ENCODE assay signal across 8 mouse cellular contexts in the genomic region with DNA sequence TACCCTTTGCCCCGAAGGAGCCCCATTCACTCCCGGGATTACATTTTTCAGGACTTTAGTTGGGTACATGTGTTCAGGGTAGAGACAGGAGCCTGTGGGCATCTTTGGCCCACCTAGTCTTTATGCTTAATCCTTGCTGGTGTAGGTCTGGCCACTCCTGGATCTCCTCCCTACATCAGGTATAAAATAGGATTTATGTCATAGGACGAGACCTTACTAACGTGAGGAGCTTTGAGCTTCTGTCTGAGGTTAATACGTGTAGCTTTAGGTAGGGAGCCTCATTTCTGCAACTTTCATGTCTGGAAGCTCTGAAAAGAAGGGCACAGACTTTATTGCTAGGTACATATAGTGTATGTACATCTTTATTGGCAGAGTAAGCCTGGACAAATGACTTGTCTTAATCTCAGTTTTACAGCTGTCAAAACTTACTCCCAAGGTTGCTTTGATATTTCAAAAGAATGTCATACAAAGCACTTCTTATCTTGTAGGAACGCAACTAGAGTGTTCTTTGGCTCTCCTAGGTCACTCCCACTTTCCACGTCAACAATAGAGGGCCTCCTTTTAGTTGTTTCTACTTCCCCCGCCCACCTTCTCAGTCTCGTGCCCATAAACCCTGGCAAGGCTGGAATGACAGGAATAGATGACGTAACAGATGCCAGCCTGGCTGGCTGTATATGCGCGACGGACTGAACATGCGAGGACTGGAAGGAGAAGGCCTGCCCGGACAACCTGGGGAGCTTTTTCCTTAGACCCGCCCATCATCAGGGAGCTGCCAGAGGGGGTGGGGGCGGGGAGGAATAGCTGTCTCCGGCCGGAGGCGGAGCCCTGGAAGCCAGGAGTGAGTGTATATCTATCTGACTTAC. TPM values are rescaled to one million over a fixed set of nuclear protein-coding genes. Genes with fewer than 3 reads are reported as not detected.
DNase-seq lines count a peak whose midpoint lies in the region; ATAC-seq lines count a peak whose summit lies in the region.

No protein-coding gene starts in this region.

- 5% methylated on average over 16 of the region's 20 CpGs for WGBS in embryonic facial prominence, embryonic 14.5 days
- 5% methylated on average over 20 of the region's 20 CpGs for WGBS in heart, embryonic 10.5 days
- WGBS in limb, embryonic 13.5 days = 4% methylated on average over 20 of the region's 20 CpGs
- 5% methylated on average over 20 of the region's 20 CpGs for WGBS in midbrain, embryonic 14.5 days

- peaks cover 28% of the 10 kb centered on the region for H3K4me1 ChIP-seq in embryonic facial prominence, embryonic 14.5 days (ENCODE audit: control insufficient read depth, insufficient read depth, low read length)
- H3K4me1 ChIP-seq in heart, embryonic 10.5 days = peaks cover 76% of the 10 kb centered on the region
- H3K4me1 ChIP-seq in limb, embryonic 13.5 days = peaks cover 33% of the 10 kb centered on the region
- peaks cover 27% of the 10 kb centered on the region for H3K4me1 ChIP-seq in midbrain, embryonic 14.5 days (ENCODE audit: control insufficient read depth, insufficient read depth, low read length)

- H3K27ac ChIP-seq in embryonic facial prominence, embryonic 14.5 days (replicated peaks; ENCODE audit: low read depth, low read length) = peak overlapping the region; percentile 85
- peak overlapping the region; percentile 95 for H3K27ac ChIP-seq in heart, embryonic 10.5 days
- peak overlapping the region; percentile 73 for H3K27ac ChIP-seq in limb, embryonic 13.5 days
- peak overlapping the region; percentile 88 for H3K27ac ChIP-seq in midbrain, embryonic 14.5 days (replicated peaks; ENCODE audit: low read depth, low read length)

- no peaks in the 10 kb centered on the region; the same call in 1 of the 2 replicates for H3K27me3 ChIP-seq in embryonic facial prominence, embryonic 14.5 days (replicated peaks; ENCODE audit: control insufficient read depth, insufficient read depth, low read length)
- H3K27me3 ChIP-seq in heart, embryonic 10.5 days (ENCODE audit: insufficient read depth, poor library complexity, severe bottlenecking) = peaks cover 3% of the 10 kb centered on the region; the same call in 1 of the 2 replicates
- peaks cover 16% of the 10 kb centered on the region for H3K27me3 ChIP-seq in limb, embryonic 13.5 days
- no peaks in the 10 kb centered on the region for H3K27me3 ChIP-seq in midbrain, embryonic 14.5 days (ENCODE audit: control insufficient read depth, insufficient read depth, low read length)

- H3K9ac ChIP-seq in embryonic facial prominence, embryonic 14.5 days (ENCODE audit: low read depth, low read length) = peak overlapping the region; percentile 88
- peak overlapping the region; percentile 91 for H3K9ac ChIP-seq in limb, embryonic 13.5 days
- peak overlapping the region; percentile 47 for H3K9ac ChIP-seq in midbrain, embryonic 14.5 days (replicated peaks; ENCODE audit: low read length)

- peak overlapping the region; percentile 91 for H3K4me2 ChIP-seq in embryonic facial prominence, embryonic 14.5 days (ENCODE audit: low read depth, low read length)
- H3K4me2 ChIP-seq in limb, embryonic 13.5 days (replicated peaks) = peak overlapping the region; percentile 91
- peak overlapping the region; percentile 85 for H3K4me2 ChIP-seq in midbrain, embryonic 14.5 days (ENCODE audit: low read length)

- peak overlapping the region; percentile 94 for H3K4me3 ChIP-seq in embryonic facial prominence, embryonic 14.5 days (ENCODE audit: low read depth, low read length)
- peak overlapping the region; percentile 97 for H3K4me3 ChIP-seq in heart, embryonic 10.5 days
- H3K4me3 ChIP-seq in limb, embryonic 13.5 days = peak overlapping the region; percentile 88
- H3K4me3 ChIP-seq in midbrain, embryonic 14.5 days (replicated peaks; ENCODE audit: low read depth, low read length) = peak overlapping the region; percentile 92

- H3K36me3 ChIP-seq in embryonic facial prominence, embryonic 14.5 days (ENCODE audit: control insufficient read depth, insufficient read depth, low read length) = peaks cover 5% of the 10 kb centered on the region
- peaks cover 13% of the 10 kb centered on the region for H3K36me3 ChIP-seq in heart, embryonic 10.5 days
- peaks cover 14% of the 10 kb centered on the region for H3K36me3 ChIP-seq in limb, embryonic 13.5 days
- H3K36me3 ChIP-seq in midbrain, embryonic 14.5 days (ENCODE audit: control insufficient read depth, insufficient read depth, low read length) = peaks cover 8% of the 10 kb centered on the region

- peak; percentile 45 for ATAC-seq in embryonic facial prominence, embryonic 14.5 days (ENCODE audit: low read depth)
- peak; percentile 52 for ATAC-seq in limb, embryonic 13.5 days (ENCODE audit: low FRiP score, low read depth)
- 0 out of 2 replicates have a peak, but pooled peaks have one; percentile 10 for ATAC-seq in midbrain, embryonic 14.5 days (ENCODE audit: low FRiP score, low TSS enrichment)

- peak; percentile 93 for DNase-seq in 416B (ENCODE audit: low read depth)
- peak; percentile 78 for DNase-seq in adrenal gland, postnatal 25 days
- DNase-seq in embryonic facial prominence, embryonic 14.5 days (ENCODE audit: low spot score) = peak; percentile 91
- DNase-seq in heart, embryonic 10.5 days (ENCODE audit: low spot score) = peak; percentile 94
- DNase-seq in kidney, adult 9 months = peak; percentile 76
- DNase-seq in midbrain, embryonic 14.5 days = peak; percentile 74
- DNase-seq in spleen, postnatal 10 days (ENCODE audit: low spot score in 2 of 2) = peak; percentile 72 to 79

- H3K9me3 ChIP-seq in embryonic facial prominence, embryonic 14.5 days (ENCODE audit: control insufficient read depth, low read length) = no peaks in the 10 kb centered on the region
- no peaks in the 10 kb centered on the region for H3K9me3 ChIP-seq in heart, embryonic 10.5 days
- no peaks in the 10 kb centered on the region for H3K9me3 ChIP-seq in limb, embryonic 13.5 days
- no peaks in the 10 kb centered on the region for H3K9me3 ChIP-seq in midbrain, embryonic 14.5 days (ENCODE audit: control insufficient read depth, low read length)

RNA-seq across cellular contexts. Expression of a gene that starts 0.7 kb away (rescaled TPM):
- total RNA-seq in adrenal gland, postnatal 25 days (2021) = 96.8 and 98.6 TPM in 2 replicates
- polyA plus RNA-seq in embryonic facial prominence, embryonic 14.5 days (2014; fragmentation: Nextera tagmentation; extraction: Ambion mirVana) = 12.6 and 13.6 TPM in 2 replicates
- polyA plus RNA-seq in heart, embryonic 10.5 days (2016; fragmentation: Nextera tagmentation; extraction: Ambion mirVana) = 56.1 and 61.0 TPM in 2 replicates
- 82.8 and 83.6 TPM in 2 replicates for polyA plus RNA-seq in limb, embryonic 13.5 days (2015; fragmentation: Nextera tagmentation; extraction: Ambion mirVana)
- 17.1 and 53.4 TPM in 2 replicates for polyA plus RNA-seq in midbrain, embryonic 14.5 days (2014; fragmentation: Nextera tagmentation; extraction: Ambion mirVana)

RNA-seq across cellular contexts. Expression of a gene that starts 10.2 kb away (rescaled TPM):
- not detected in 2 replicates for total RNA-seq in adrenal gland, postnatal 25 days (2021)
- polyA plus RNA-seq in embryonic facial prominence, embryonic 14.5 days (2014; fragmentation: Nextera tagmentation; extraction: Ambion mirVana) = not detected in 2 replicates
- not detected in 2 replicates for polyA plus RNA-seq in heart, embryonic 10.5 days (2016; fragmentation: Nextera tagmentation; extraction: Ambion mirVana)
- not detected in 2 replicates for polyA plus RNA-seq in limb, embryonic 13.5 days (2015; fragmentation: Nextera tagmentation; extraction: Ambion mirVana)
- not detected in 2 replicates for polyA plus RNA-seq in midbrain, embryonic 14.5 days (2014; fragmentation: Nextera tagmentation; extraction: Ambion mirVana)

RNA-seq across cellular contexts. Expression of a gene that starts 37.0 kb away (rescaled TPM):
- total RNA-seq in adrenal gland, postnatal 25 days (2021) = 0.70 TPM in 1 of 2 replicates, not detected in the other
- 0.21 TPM in 1 of 2 replicates, not detected in the other for polyA plus RNA-seq in embryonic facial prominence, embryonic 14.5 days (2014; fragmentation: Nextera tagmentation; extraction: Ambion mirVana)
- polyA plus RNA-seq in heart, embryonic 10.5 days (2016; fragmentation: Nextera tagmentation; extraction: Ambion mirVana) = 0.21 and 0.65 TPM in 2 replicates
- polyA plus RNA-seq in limb, embryonic 13.5 days (2015; fragmentation: Nextera tagmentation; extraction: Ambion mirVana) = 0.11 and 0.31 TPM in 2 replicates
- polyA plus RNA-seq in midbrain, embryonic 14.5 days (2014; fragmentation: Nextera tagmentation; extraction: Ambion mirVana) = not detected in 2 replicates

RNA-seq across cellular contexts. Expression of a gene that starts 37.5 kb away (rescaled TPM):
- 7.6 and 13.5 TPM in 2 replicates for total RNA-seq in adrenal gland, postnatal 25 days (2021)
- 0.54 and 0.75 TPM in 2 replicates for polyA plus RNA-seq in embryonic facial prominence, embryonic 14.5 days (2014; fragmentation: Nextera tagmentation; extraction: Ambion mirVana)
- polyA plus RNA-seq in heart, embryonic 10.5 days (2016; fragmentation: Nextera tagmentation; extraction: Ambion mirVana) = 0.71 and 1.0 TPM in 2 replicates
- polyA plus RNA-seq in limb, embryonic 13.5 days (2015; fragmentation: Nextera tagmentation; extraction: Ambion mirVana) = 1.2 and 1.4 TPM in 2 replicates
- polyA plus RNA-seq in midbrain, embryonic 14.5 days (2014; fragmentation: Nextera tagmentation; extraction: Ambion mirVana) = 0.71 and 1.4 TPM in 2 replicates

RNA-seq across cellular contexts. Expression of a gene that starts 38.2 kb away (rescaled TPM):
- 25.1 and 29.1 TPM in 2 replicates for total RNA-seq in adrenal gland, postnatal 25 days (2021)
- not detected in 2 replicates for polyA plus RNA-seq in embryonic facial prominence, embryonic 14.5 days (2014; fragmentation: Nextera tagmentation; extraction: Ambion mirVana)
- polyA plus RNA-seq in heart, embryonic 10.5 days (2016; fragmentation: Nextera tagmentation; extraction: Ambion mirVana) = not detected in 2 replicates
- not detected in 2 replicates for polyA plus RNA-seq in limb, embryonic 13.5 days (2015; fragmentation: Nextera tagmentation; extraction: Ambion mirVana)
- polyA plus RNA-seq in midbrain, embryonic 14.5 days (2014; fragmentation: Nextera tagmentation; extraction: Ambion mirVana) = not detected in 2 replicates

Comparison
In these comparisons a context has a peak if more than half of its experiments do, and no peak if none do; other contexts are left out.
1. Peak in every context shown above with its lines: DNase-seq, ATAC-seq, H3K4me3 ChIP-seq and H3K27ac ChIP-seq.